Mouse (Mus musculus): ENCODE data around the gene Galntl6.
"Not testable (repeated sequence)": the region's sequence is repeated elsewhere in the genome, so short reads cannot be mapped to it uniquely, and the experiment has no call there.

Gene Galntl6

GRCm38 (mm10) chr8:57837384-57837783 is 1075.1 kb downstream of the Galntl6 start:
- no peak for DNase-seq

GRCm38 (mm10) chr8:57836981-57837380 is 1075.5 kb downstream of the Galntl6 start:
- DNase-seq, result no peak

- no peak for DNase-seq
Observed at GRCm38 (mm10) chr8:57836201-57836883, 1076.1 kb downstream of the Galntl6 start.

- no peak for DNase-seq
Observed at GRCm38 (mm10) chr8:57823151-57823550, 1089.3 kb downstream of the Galntl6 start.

GRCm38 (mm10) chr8:57816034-57816433 is 1096.4 kb downstream of the Galntl6 start:
- no peak for DNase-seq

GRCm38 (mm10) chr8:57807060-57807459 is 1105.4 kb downstream of the Galntl6 start:
- no peak for DNase-seq

- no peak for DNase-seq
Observed at GRCm38 (mm10) chr8:57805094-57805493, 1107.3 kb downstream of the Galntl6 start.

- no peak for DNase-seq
Observed at GRCm38 (mm10) chr8:57803821-57804220, 1108.6 kb downstream of the Galntl6 start.

- DNase-seq, result no peak
Observed at GRCm38 (mm10) chr8:57801197-57801596, 1111.2 kb downstream of the Galntl6 start.

GRCm38 (mm10) chr8:57800327-57800726 is 1112.1 kb downstream of the Galntl6 start:
- peak; percentile 55 for DNase-seq

- peak; percentile 43 for DNase-seq
Observed at GRCm38 (mm10) chr8:57799797-57800204, 1112.6 kb downstream of the Galntl6 start.

- DNase-seq, result no peak
Observed at GRCm38 (mm10) chr8:57793455-57793854, 1119.0 kb downstream of the Galntl6 start.

GRCm38 (mm10) chr8:57792246-57792645 is 1120.2 kb downstream of the Galntl6 start:
- DNase-seq, result no peak

- peak; percentile 14 for DNase-seq
Observed at GRCm38 (mm10) chr8:57791309-57791721, 1121.1 kb downstream of the Galntl6 start.

GRCm38 (mm10) chr8:57779551-57779950 is 1132.9 kb downstream of the Galntl6 start:
- peak; percentile 24 for DNase-seq

- no peak for DNase-seq
Observed at GRCm38 (mm10) chr8:57777988-57778721, 1134.3 kb downstream of the Galntl6 start.

- peak; percentile 36 for DNase-seq
Observed at GRCm38 (mm10) chr8:57776723-57777122, 1135.7 kb downstream of the Galntl6 start.

GRCm38 (mm10) chr8:57772732-57773265 is 1139.6 kb downstream of the Galntl6 start:
- no peak for DNase-seq

- DNase-seq, result no peak
Observed at GRCm38 (mm10) chr8:57767541-57767940, 1144.9 kb downstream of the Galntl6 start.

- no peak for DNase-seq
Observed at GRCm38 (mm10) chr8:57766471-57767065, 1145.9 kb downstream of the Galntl6 start.

- DNase-seq, result no peak
Observed at GRCm38 (mm10) chr8:57765726-57766351, 1146.6 kb downstream of the Galntl6 start.

- DNase-seq, result no peak
Observed at GRCm38 (mm10) chr8:57765192-57765591, 1147.2 kb downstream of the Galntl6 start.

- DNase-seq, result not testable (repeated sequence)
Observed at GRCm38 (mm10) chr8:57762622-57763021, 1149.8 kb downstream of the Galntl6 start.
